In the genomic region with DNA sequence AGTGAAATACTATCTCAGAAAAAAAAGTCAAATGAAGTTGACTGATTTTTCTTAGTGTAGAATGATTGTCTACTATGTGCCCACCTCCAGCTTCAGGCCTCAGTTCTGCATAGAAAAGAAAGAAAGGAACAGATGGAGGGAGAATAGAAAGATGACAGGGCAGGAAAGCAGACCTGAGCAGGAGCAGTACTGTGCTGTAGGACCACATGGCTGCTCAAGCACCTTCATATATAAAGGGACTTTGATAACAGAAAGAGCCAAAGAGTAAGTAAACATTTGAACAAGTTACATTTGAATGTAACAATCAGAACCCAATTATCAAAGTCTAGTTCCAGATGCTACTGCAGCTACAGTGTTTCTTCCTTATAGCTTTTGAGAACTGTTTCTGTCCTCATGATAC, we compare ENCODE assay signal across 16 mouse cellular contexts.
"Had no signal": no experiment of that assay in that cellular context is flagged by ENCODE, and none has a peak within 500 bp of the region (broad histone marks: within the 10 kb centered on the region; RNA-seq: fewer than 3 reads in every experiment).

No protein-coding gene starts in this region.

- H3K4me3 ChIP-seq: neural tube, embryonic 12.5 days; neural tube, embryonic 13.5 days; neural tube, embryonic 15.5 days; stomach, embryonic 15.5 days had no signal

- H3K27me3 ChIP-seq: neural tube, embryonic 12.5 days; neural tube, embryonic 13.5 days; neural tube, embryonic 15.5 days; stomach, embryonic 15.5 days had no signal

- H3K9ac ChIP-seq: neural tube, embryonic 12.5 days; neural tube, embryonic 13.5 days; neural tube, embryonic 15.5 days; stomach, embryonic 15.5 days had no signal

- H3K4me1 ChIP-seq: neural tube, embryonic 12.5 days; neural tube, embryonic 13.5 days; neural tube, embryonic 15.5 days; stomach, embryonic 15.5 days had no signal

- H3K27ac ChIP-seq: neural tube, embryonic 12.5 days; neural tube, embryonic 13.5 days; neural tube, embryonic 15.5 days; stomach, embryonic 15.5 days had no signal

- DNase-seq: retina, postnatal 1 day; right cerebral cortex, adult 18-20 months; right cerebral cortex, postnatal 14 days; right cerebral cortex, postnatal 25 days; right cerebral cortex, postnatal 4 days; spleen, adult 18-20 months; thymus, adult 18-20 months; thymus, adult 2 months; thymus, postnatal 14 days; thymus, postnatal 25 days; thymus, postnatal 36 days; thymus, postnatal 4 days had no signal

- H3K9me3 ChIP-seq: neural tube, embryonic 12.5 days; neural tube, embryonic 13.5 days; neural tube, embryonic 15.5 days; stomach, embryonic 15.5 days had no signal

- H3K36me3 ChIP-seq: neural tube, embryonic 12.5 days; neural tube, embryonic 13.5 days; neural tube, embryonic 15.5 days; stomach, embryonic 15.5 days had no signal

- H3K4me2 ChIP-seq: neural tube, embryonic 12.5 days; neural tube, embryonic 13.5 days; neural tube, embryonic 15.5 days; stomach, embryonic 15.5 days had no signal
